Mouse (Mus musculus) urinary bladder, postnatal 14 days (tissue): ENCODE measurements around the gene Slc6a16.

Experiments
- DNase-seq: peaks from one replicate; pipeline ENCODE4 v3.0.0; 2021; ENCODE audit warnings: low spot score

Slc6a16 gene

GRCm38 (mm10) chr7:45253806-45254205 lies 12.9 kb downstream of the Slc6a16 start:
- no peak for DNase-seq

GRCm38 (mm10) chr7:45255822-45256221 lies 14.9 kb downstream of the Slc6a16 start:
- DNase-seq, result peak; percentile 40

- DNase-seq, result no peak
Observed at GRCm38 (mm10) chr7:45257063-45257840, 16.4 kb downstream of the Slc6a16 start.

GRCm38 (mm10) chr7:45259281-45259680 lies 18.4 kb downstream of the Slc6a16 start:
- DNase-seq, result no peak

GRCm38 (mm10) chr7:45262266-45262665 lies 21.4 kb downstream of the Slc6a16 start:
- DNase-seq, result no peak

- DNase-seq, result no peak
Observed at GRCm38 (mm10) chr7:45263006-45263607, 22.2 kb downstream of the Slc6a16 start.

GRCm38 (mm10) chr7:45264348-45264747 lies 23.5 kb downstream of the Slc6a16 start:
- no peak for DNase-seq

- DNase-seq, result no peak
Observed at GRCm38 (mm10) chr7:45265518-45265917, 24.6 kb downstream of the Slc6a16 start.

GRCm38 (mm10) chr7:45272786-45273412 lies 32.0 kb downstream of the Slc6a16 start:
- no peak for DNase-seq

GRCm38 (mm10) chr7:45273672-45274071 lies 32.8 kb downstream of the Slc6a16 start:
- DNase-seq, result no peak

- DNase-seq, result peak; percentile 71
Observed at GRCm38 (mm10) chr7:45277136-45277760, 36.4 kb downstream of the Slc6a16 start, which contains the start of gene Slc6a21. Gene Slc6a21 (plus strand): TSS chr7:45277513.

- no peak for DNase-seq
Observed at GRCm38 (mm10) chr7:45286486-45286885, 45.6 kb downstream of the Slc6a16 start.

GRCm38 (mm10) chr7:45296626-45297025 lies 55.7 kb downstream of the Slc6a16 start:
- no peak for DNase-seq

- no peak for DNase-seq
Observed at GRCm38 (mm10) chr7:45297563-45297962, 56.7 kb downstream of the Slc6a16 start.

GRCm38 (mm10) chr7:45299752-45300151 lies 58.9 kb downstream of the Slc6a16 start:
- peak; percentile 54 for DNase-seq

GRCm38 (mm10) chr7:45300270-45300669 lies 59.4 kb downstream of the Slc6a16 start:
- DNase-seq, result peak; percentile 73

GRCm38 (mm10) chr7:45302626-45303025 lies 61.7 kb downstream of the Slc6a16 start:
- DNase-seq, result no peak

GRCm38 (mm10) chr7:45304869-45305268 lies 64.0 kb downstream of the Slc6a16 start:
- no peak for DNase-seq

- peak; percentile 64 for DNase-seq
Observed at GRCm38 (mm10) chr7:45305275-45305674, 64.4 kb downstream of the Slc6a16 start.

GRCm38 (mm10) chr7:45308551-45309240 lies 67.8 kb downstream of the Slc6a16 start:
- DNase-seq, result no peak

- peak; percentile 34 for DNase-seq
Observed at GRCm38 (mm10) chr7:45309455-45309854, 68.6 kb downstream of the Slc6a16 start.

GRCm38 (mm10) chr7:45312023-45312422 lies 71.1 kb downstream of the Slc6a16 start:
- DNase-seq, result no peak
